Mouse (Mus musculus) MN1 (cell line): ENCODE data around the gene Olfr721-ps1.
A peak's percentile ranks its signal among the peaks of the same experiment; 100 is the strongest.

Source experiments
- DNase-seq: peaks from one replicate; pipeline ENCODE4 v3.0.0-alpha.2; 2016; ENCODE audit warnings: low spot score

The Olfr721-ps1 gene

DNA sequence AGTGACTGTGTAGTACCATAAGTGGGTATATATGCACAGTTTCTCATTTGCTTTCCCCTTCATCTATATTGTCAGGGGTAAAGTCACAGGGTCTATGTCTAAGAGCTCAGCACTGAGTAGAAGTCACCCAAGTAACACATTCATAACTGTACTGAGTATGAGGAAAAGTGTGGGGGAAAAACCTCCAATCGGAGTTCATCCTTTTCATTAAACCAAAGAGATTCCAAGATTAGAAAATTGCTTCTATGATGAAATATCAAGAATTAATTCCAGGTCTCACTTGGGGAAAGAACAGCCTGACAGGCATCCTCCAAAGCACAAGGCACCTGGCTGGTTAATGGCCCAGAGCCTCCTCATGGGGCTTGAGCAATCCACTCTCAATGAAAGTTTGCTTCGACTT, at the start of gene Olfr721-ps1:
Gene Olfr721-ps1, plus strand, starts transcription at position 301 of the 400 bp plus-strand sequence.
- no peak for DNase-seq

DNA sequence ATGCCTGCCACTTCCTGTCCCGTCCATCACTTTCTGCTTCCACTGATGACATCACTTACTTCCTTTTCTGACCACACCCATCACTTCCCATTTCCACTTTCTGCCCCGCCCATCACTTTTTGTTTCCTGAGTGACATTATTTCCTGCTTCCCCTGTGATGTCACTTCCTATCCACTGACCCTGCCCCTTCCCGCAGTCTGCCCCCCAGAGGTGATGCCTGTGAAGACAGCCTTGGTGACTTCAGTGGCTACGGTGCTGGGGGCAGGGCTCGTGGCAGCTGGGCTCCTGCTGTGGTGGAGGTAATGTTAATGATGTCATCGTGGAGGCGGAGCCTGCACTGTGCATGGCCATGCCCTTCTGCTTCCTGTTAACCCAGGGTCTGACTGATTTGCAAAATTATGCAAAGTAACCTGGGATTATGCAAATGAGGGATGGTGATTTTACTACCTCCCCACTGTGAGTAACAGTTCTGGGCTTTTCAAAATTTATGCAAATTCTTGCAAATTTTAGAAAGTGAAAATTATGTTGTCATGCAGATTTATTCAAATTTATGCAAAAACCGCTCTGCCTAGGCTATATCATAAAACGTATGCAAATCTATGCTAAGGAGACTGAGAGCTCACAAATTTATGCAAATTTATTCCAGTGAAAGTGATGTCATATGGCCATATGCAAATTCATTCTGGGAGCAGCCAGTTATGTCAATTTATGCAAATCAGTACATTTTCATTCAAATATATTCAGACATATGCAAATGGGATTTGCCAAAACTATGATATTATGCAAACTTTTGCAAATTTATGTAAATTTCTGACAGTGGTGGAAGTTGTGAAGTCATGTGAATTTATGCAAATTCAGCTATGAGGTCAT, 49.1 kb upstream of the Olfr721-ps1 start:
- DNase-seq: no peak

DNA sequence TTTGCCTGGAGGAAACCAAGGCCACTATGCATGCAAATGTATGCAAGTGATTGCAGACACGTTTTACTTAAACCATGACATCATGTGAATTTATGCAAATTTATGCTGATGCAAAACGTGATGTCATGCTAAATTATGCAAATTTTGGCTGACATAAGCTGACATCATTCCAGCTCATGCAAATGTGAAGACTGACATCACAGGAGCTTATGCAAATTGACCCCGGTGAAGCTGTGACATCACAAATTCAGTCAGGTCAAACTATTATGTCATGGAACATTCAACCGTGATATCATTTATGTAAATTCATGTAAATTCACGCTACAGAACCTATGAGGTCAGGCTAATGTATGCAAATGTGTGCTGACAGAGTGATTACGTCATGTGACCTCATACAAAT, 48.5 kb upstream of the Olfr721-ps1 start:
- peak; percentile 51 for DNase-seq

- DNase-seq: peak; percentile 25
These were observed 47.9 kb upstream of the Olfr721-ps1 start for GRCm38 (mm10) chr14:14353081-14353732.

DNA sequence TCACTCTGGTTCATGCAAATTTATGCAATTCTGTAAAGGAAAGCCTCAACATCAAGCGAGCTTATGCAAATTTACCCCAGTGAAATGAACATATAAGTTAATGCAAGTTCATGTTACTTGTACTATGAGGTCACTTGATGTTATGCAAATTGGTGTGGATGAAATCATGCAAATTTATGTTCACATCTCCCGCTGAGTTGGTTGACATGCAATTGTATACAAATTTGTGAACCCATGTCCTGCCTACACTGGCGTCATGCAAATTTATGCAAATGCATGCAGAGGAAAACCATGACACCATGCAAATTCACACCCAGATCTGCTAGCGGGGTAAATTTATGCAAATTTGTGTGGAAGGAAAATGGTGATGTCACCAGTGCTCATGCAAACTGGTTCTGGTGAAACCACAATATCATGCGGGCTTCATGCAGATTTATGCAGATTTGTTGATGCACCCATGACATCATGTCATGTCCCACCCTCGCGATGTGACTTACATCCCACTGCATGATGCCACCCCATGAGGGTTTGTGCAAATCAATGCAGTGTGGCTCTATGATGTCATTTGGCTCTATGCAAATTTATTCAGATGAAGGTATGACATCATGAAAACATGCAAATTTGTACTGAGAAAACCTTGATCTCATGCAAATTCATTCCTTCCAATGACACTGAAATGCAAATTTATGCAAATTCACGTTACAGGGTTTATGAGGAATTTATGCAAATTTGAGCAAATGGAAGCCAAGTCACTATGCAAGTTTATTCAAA, 47.2 kb upstream of the Olfr721-ps1 start:
- DNase-seq: no peak

- DNase-seq: no peak
These were observed 46.4 kb upstream of the Olfr721-ps1 start for GRCm38 (mm10) chr14:14354511-14355359.

DNA sequence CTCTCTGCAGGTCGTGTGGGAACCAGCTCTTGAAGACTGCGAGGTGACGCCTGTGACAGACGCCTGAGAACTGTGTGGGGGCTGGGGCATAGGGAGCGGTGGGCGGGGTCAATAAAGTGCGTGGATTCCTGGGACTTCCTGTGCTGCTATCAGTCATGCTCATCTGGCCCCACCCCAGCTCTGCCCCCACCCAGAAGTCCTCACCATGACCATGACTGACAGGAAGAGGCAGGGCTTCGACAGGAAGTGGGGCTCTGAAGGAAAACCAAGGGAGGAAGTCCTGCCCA, 45.8 kb upstream of the Olfr721-ps1 start:
- DNase-seq: no peak

DNA sequence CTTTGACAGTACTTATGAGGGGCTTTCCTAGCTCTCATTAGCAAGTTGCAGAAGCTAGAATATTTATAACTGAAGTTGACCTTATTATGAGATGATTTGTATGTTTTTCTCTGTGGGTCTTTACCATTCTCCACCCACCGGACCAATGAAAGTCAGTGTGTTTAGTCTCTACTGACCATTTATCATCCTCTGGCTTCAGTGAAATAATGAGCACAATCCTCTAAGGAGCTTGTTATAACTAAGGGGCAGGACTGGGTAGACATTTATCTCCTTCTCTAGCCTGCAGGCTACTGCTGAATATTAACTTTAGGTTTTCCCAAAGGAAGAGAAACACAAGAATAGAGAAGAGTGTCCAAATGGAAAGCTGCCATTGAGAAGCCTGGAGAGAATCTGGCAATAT, 5.6 kb upstream of the Olfr721-ps1 start:
- DNase-seq: no peak

- DNase-seq: no peak
These were observed 35.1 kb downstream of the Olfr721-ps1 start for GRCm38 (mm10) chr14:14436078-14436658.
